Mouse (Mus musculus) CH12.LX (cell line): ENCODE data around the gene Cdkn2d. TPM values are rescaled to one million over a fixed set of nuclear protein-coding genes. Genes with fewer than 3 reads are reported as not detected.

ENCODE experiments used
- DNase-seq: peaks from one replicate; pipeline ENCODE4 v3.0.0-alpha.2; 2013; ENCODE audit errors: extremely low read depth
- H3K27ac ChIP-seq: 2 replicates; pipeline ENCODE4 v1.5.1; 2012; ENCODE audit warnings: low read depth, mild to moderate bottlenecking, control low read depth, moderate library complexity; ENCODE audit not compliant: insufficient read depth
- H3K27me3 ChIP-seq: replicated peaks from 2 replicates; pipeline ENCODE3; 2012; ENCODE audit warnings: inconsistent platforms
- H3K36me3 ChIP-seq, 2 experiments: replicated peaks in 1 of 2; 2 replicates each; pipeline versions ENCODE3 to v1.6.1; 2012; ENCODE audit warnings: inconsistent platforms in 1 of 2, low read length in 1 of 2, mild to moderate bottlenecking in 1 of 2, mixed read lengths in 1 of 2, moderate library complexity in 1 of 2; ENCODE audit not compliant: control insufficient read depth in 1 of 2, insufficient read depth in 1 of 2
- H3K4me1 ChIP-seq, 2 experiments: 2 replicates each; pipeline ENCODE4 v1.6.1; 2012; ENCODE audit warnings: inconsistent platforms in 1 of 2, moderate library complexity in 1 of 2; ENCODE audit not compliant: insufficient read depth in 2 of 2, control insufficient read depth in 1 of 2
- H3K4me2 ChIP-seq: 2 replicates; pipeline ENCODE4 v1.6.1; 2012; ENCODE audit warnings: low read depth, mild to moderate bottlenecking, control low read depth; ENCODE audit not compliant: poor library complexity, insufficient read depth, severe bottlenecking
- H3K4me3 ChIP-seq, 3 experiments: fragments of 150-350 bp in 1 of 3; sonication (generic) in 1 of 3; replicated peaks in 1 of 3; 2 replicates each; pipeline versions ENCODE3 to v1.5.1; 2011 to 2012; ENCODE audit warnings: low read depth in 2 of 3, low read length in 2 of 3, mild to moderate bottlenecking in 2 of 3, moderate library complexity in 2 of 3, control low read depth in 1 of 3, improper control_type of control experiment in 1 of 3, inconsistent platforms in 1 of 3, mixed read lengths in 1 of 3; ENCODE audit not compliant: poor library complexity in 1 of 3
- H3K79me2 ChIP-seq: replicated peaks from 2 replicates; pipeline ENCODE4 v1.6.1; 2012; ENCODE audit warnings: mild to moderate bottlenecking, moderate library complexity; ENCODE audit not compliant: control insufficient read depth, poor library complexity, insufficient read depth, severe bottlenecking; ENCODE audit errors: extremely low read depth
- H3K9ac ChIP-seq: 2 replicates; pipeline ENCODE4 v1.6.1; 2012; ENCODE audit warnings: low read depth, mild to moderate bottlenecking, control low read depth, moderate library complexity; ENCODE audit not compliant: insufficient read depth
- H3K9me3 ChIP-seq: replicated peaks from 2 replicates; pipeline ENCODE3; 2012; ENCODE audit warnings: low read length, inconsistent platforms, mixed read lengths
- BHLHE40 ChIP-seq: IDR thresholded peaks from 2 replicates; pipeline ENCODE4 v1.6.1; 2011; ENCODE audit warnings: mild to moderate bottlenecking, low read depth, low read length, improper control_type of control experiment
- E2F4 ChIP-seq: IDR thresholded peaks from 2 replicates; pipeline ENCODE4 v1.6.1; 2011; ENCODE audit warnings: low read depth, low read length, improper control_type of control experiment; ENCODE audit not compliant: insufficient replicate concordance
- GABPA ChIP-seq: IDR thresholded peaks from 2 replicates; pipeline ENCODE4 v1.6.1; 2012; ENCODE audit warnings: low read depth, low read length, improper control_type of control experiment, inconsistent platforms; ENCODE audit not compliant: insufficient replicate concordance
- IRF4 ChIP-seq: IDR thresholded peaks from 2 replicates; pipeline ENCODE4 v1.6.1; 2014; ENCODE audit warnings: low read depth, mild to moderate bottlenecking, inconsistent platforms, low read length, improper control_type of control experiment
- JUN ChIP-seq: IDR thresholded peaks from 2 replicates; pipeline ENCODE4 v1.6.1; 2011; ENCODE audit warnings: low read depth, mild to moderate bottlenecking, low read length, improper control_type of control experiment, moderate library complexity; ENCODE audit not compliant: insufficient read depth
- JUND ChIP-seq: conservative IDR thresholded peaks from 2 replicates; pipeline ENCODE4 v1.6.1; 2011; ENCODE audit warnings: low read depth, low read length, improper control_type of control experiment
- KAT2A ChIP-seq: IDR thresholded peaks from 2 replicates; pipeline ENCODE4 v1.6.1; 2012; ENCODE audit warnings: low read length, improper control_type of control experiment, inconsistent platforms; ENCODE audit not compliant: insufficient replicate concordance
- MAFK ChIP-seq: IDR thresholded peaks from 2 replicates; pipeline ENCODE4 v1.6.1; 2011; ENCODE audit warnings: low read length, improper control_type of control experiment; ENCODE audit not compliant: insufficient replicate concordance
- MAX ChIP-seq: IDR thresholded peaks from 2 replicates; pipeline ENCODE4 v1.6.1; 2011; ENCODE audit warnings: low read length, improper control_type of control experiment
- MEF2A ChIP-seq: IDR thresholded peaks from 2 replicates; pipeline ENCODE4 v1.6.1; 2014; ENCODE audit warnings: low read depth, mild to moderate bottlenecking, inconsistent platforms, low read length, improper control_type of control experiment, borderline replicate concordance
- MYC ChIP-seq: IDR thresholded peaks from 2 replicates; pipeline ENCODE4 v1.6.1; 2011; ENCODE audit warnings: low read depth, mild to moderate bottlenecking, improper control_type of control experiment, low read length
- POLR2AphosphoS2 ChIP-seq: IDR thresholded peaks from 2 replicates; pipeline ENCODE4 v1.6.1; 2011; ENCODE audit warnings: low read depth, low read length, improper control_type of control experiment
- SIN3A ChIP-seq: IDR thresholded peaks from 2 replicates; pipeline ENCODE4 v1.6.1; 2012; ENCODE audit warnings: low read length, improper control_type of control experiment, inconsistent platforms
- SMC3 ChIP-seq: IDR thresholded peaks from 2 replicates; pipeline ENCODE4 v1.6.1; 2011; ENCODE audit warnings: low read depth, low read length, improper control_type of control experiment
- UBTF ChIP-seq: IDR thresholded peaks from 2 replicates; pipeline ENCODE4 v1.6.1; 2012; ENCODE audit warnings: low read depth, mild to moderate bottlenecking, inconsistent platforms, low read length, improper control_type of control experiment, moderate library complexity
- ZKSCAN1 ChIP-seq: IDR thresholded peaks from 2 replicates; pipeline ENCODE4 v1.6.1; 2012; ENCODE audit warnings: low read depth, inconsistent platforms, low read length, improper control_type of control experiment, borderline replicate concordance
- dilution Hi-C: fragments of 300-500 bp; cut with MboI; formaldehyde crosslinking; loops from 2 replicates; pipeline ENCODE4 v1.14.3; 2020; ENCODE audit warnings: low sequenced_read_pairs; ENCODE audit not compliant: extremely low pct_unique_long_range_greater_than_20kb, extremely low pct_ligation_motif_present
- in situ Hi-C: fragments of 300-500 bp; cut with MboI; formaldehyde crosslinking; loops from 3 replicates; pipeline ENCODE4 v1.14.3; 2019; ENCODE audit warnings: low sequenced_read_pairs, low pct_ligation_motif_present, low pct_unique_long_range_greater_than_20kb, mixed read lengths
- polyA plus RNA-seq: library from polyadenylated mRNA; unstranded; fragments of >175 nt; gene quantifications from 2 replicates; pipeline ENCODE4 v1.2.1, GENCODE M21; 2012; ENCODE audit warnings: low read depth; ENCODE audit not compliant: insufficient read length
- total RNA-seq, 2 experiments: library from RNA; depleted of rRNA; stranded (reverse); fragments of 300-350 nt in 1 of 2; fragments of >200 nt in 1 of 2; gene quantifications; 2 replicates each; pipeline ENCODE4 v1.2.3; 2012 to 2014

Cdkn2d gene
- total and polyA plus RNA-seq, 3 experiments, result 2.9 to 12.6 (median 7.1) TPM

- dilution Hi-C loops, result no loop called here
- Histone ChIP-seq H3K9me3 (no peaks in the 10 kb centered on the region), H3K36me3 (peaks cover 88 to 98% of the 10 kb centered on the region in 2 experiments), H3K4me2 (no peak overlapping the region), H3K4me3 (no peak overlapping the region), H3K79me2 (0 out of 2 replicates have a peak, but pooled peaks cover 3% of the 10 kb centered on the region), H3K4me1 (no peaks in the 10 kb centered on the region), H3K27me3 (no peaks in the 10 kb centered on the region), H3K9ac (no peak overlapping the region), H3K27ac (no peak overlapping the region)
- DNase-seq, result no peak
- TF ChIP-seq POLR2AphosphoS2, result 0 out of 2 replicates have a peak, but pooled peaks have one; percentile 9
- no peak for TF ChIP-seq MAX
- in situ Hi-C loops, result no loop called here
These were observed 18.1 kb downstream of the Cdkn2d start for GRCm38 (mm10) chr9:21273094-21273493.

- dilution Hi-C loops (no loop called here), in situ Hi-C loops (no loop called here)
- H3K4me3 ChIP-seq, result no peak overlapping the region
- H3K4me1 ChIP-seq, result no peaks in the 10 kb centered on the region
- TF ChIP-seq IRF4, result no peak
- TF ChIP-seq JUN, result no peak
- no peak for TF ChIP-seq KAT2A
- no peak for TF ChIP-seq SIN3A
- no peak for TF ChIP-seq MYC
- TF ChIP-seq MEF2A, result no peak
- no peak for TF ChIP-seq ZKSCAN1
- no peak for TF ChIP-seq SMC3
- no peak for TF ChIP-seq GABPA
- TF ChIP-seq BHLHE40, result no peak
- no peak for TF ChIP-seq E2F4
- no peak for TF ChIP-seq MAFK
- TF ChIP-seq UBTF, result no peak
- TF ChIP-seq JUND, result no peak
- no peak overlapping the region for H3K4me2 ChIP-seq
- no peak overlapping the region for H3K9ac ChIP-seq
- H3K27ac ChIP-seq, result no peak overlapping the region
- H3K79me2 ChIP-seq, result no peaks in the 10 kb centered on the region
- no peaks in the 10 kb centered on the region for H3K9me3 ChIP-seq
- no peaks in the 10 kb centered on the region for H3K27me3 ChIP-seq
- H3K36me3 ChIP-seq, result peaks cover 83 to 95% of the 10 kb centered on the region in 2 experiments
- DNase-seq, result no peak
These were observed 18.8 kb downstream of the Cdkn2d start for GRCm38 (mm10) chr9:21272391-21272790.
